Mouse (Mus musculus): ENCODE results near the gene Rab10.

Rab10 gene

GRCm38 (mm10) chr12:3236831-3237681 is 72.7 kb downstream of the Rab10 start:
- DNase-seq (ENCODE audit: low spot score), result no peak

- no peak for DNase-seq (ENCODE audit: low spot score)
Observed at GRCm38 (mm10) chr12:3236163-3236641, 73.6 kb downstream of the Rab10 start.

GRCm38 (mm10) chr12:3235646-3236161 is 74.1 kb downstream of the Rab10 start:
- peak; percentile 92 for DNase-seq (ENCODE audit: low spot score)

GRCm38 (mm10) chr12:3235124-3235631 is 74.6 kb downstream of the Rab10 start:
- DNase-seq (ENCODE audit: low spot score), result peak; percentile 95

- no peak for DNase-seq (ENCODE audit: low spot score)
Observed at GRCm38 (mm10) chr12:3234061-3234460, 75.7 kb downstream of the Rab10 start.

- DNase-seq (ENCODE audit: low spot score), result no peak
Observed at GRCm38 (mm10) chr12:3223352-3223751, 86.4 kb downstream of the Rab10 start.

- no peak for DNase-seq (ENCODE audit: low spot score)
Observed at GRCm38 (mm10) chr12:3210181-3210580, 99.6 kb downstream of the Rab10 start.

GRCm38 (mm10) chr12:3209163-3209562 is 100.6 kb downstream of the Rab10 start:
- DNase-seq (ENCODE audit: low spot score), result no peak

Data from retina, embryonic 14.5 days (tissue).